Mouse (Mus musculus) midbrain, postnatal 0 days (tissue): ENCODE measurements around the gene Lrp10. TPM values are rescaled to one million over a fixed set of nuclear protein-coding genes. Genes with fewer than 3 reads are reported as not detected.

Source experiments
- ATAC-seq: fragments of 200-750 bp; cut with Nextera tagmentation; 2 replicates; pipeline ENCODE4 v1.8.0; 2017; ENCODE audit warnings: moderate number of reproducible peaks, mild to moderate bottlenecking, moderate TSS enrichment, moderate library complexity; ENCODE audit not compliant: low FRiP score
- DNase-seq: peaks from one replicate; pipeline ENCODE4 v3.0.0-alpha.2; 2015; ENCODE audit warnings: low spot score
- H3K27ac ChIP-seq: fragments of 300-500 bp; sonication (generic); 2 replicates; pipeline ENCODE4 v1.5.1; 2014; ENCODE audit warnings: low read depth, mild to moderate bottlenecking, low read length, mixed read lengths
- H3K27me3 ChIP-seq: fragments of 300-500 bp; sonication (generic); 2 replicates; pipeline ENCODE4 v1.6.1; 2014; ENCODE audit warnings: low read length, control low read depth, mixed read lengths; ENCODE audit not compliant: insufficient read depth
- H3K36me3 ChIP-seq: fragments of 300-500 bp; sonication (generic); 2 replicates; pipeline ENCODE4 v1.6.1; 2014; ENCODE audit warnings: low read length, control low read depth, mixed read lengths; ENCODE audit not compliant: insufficient read depth
- H3K4me1 ChIP-seq: fragments of 300-500 bp; sonication (generic); 2 replicates; pipeline ENCODE4 v1.6.1; 2014; ENCODE audit warnings: mild to moderate bottlenecking, control low read depth, antibody characterized with exemption, low read length, mixed read lengths; ENCODE audit not compliant: insufficient read depth
- H3K4me2 ChIP-seq: fragments of 300-500 bp; sonication (generic); 2 replicates; pipeline ENCODE4 v1.6.1; 2014; ENCODE audit warnings: low read depth, mild to moderate bottlenecking, low read length, mixed read lengths; ENCODE audit not compliant: poor library complexity, severe bottlenecking
- H3K4me3 ChIP-seq: fragments of 300-500 bp; sonication (generic); 2 replicates; pipeline ENCODE4 v1.5.1; 2014; ENCODE audit warnings: low read depth, mild to moderate bottlenecking, low read length, moderate library complexity
- H3K9ac ChIP-seq: fragments of 300-500 bp; sonication (generic); replicated peaks from 2 replicates; pipeline ENCODE4 v1.6.1; 2014; ENCODE audit warnings: mild to moderate bottlenecking, low read length, moderate library complexity, mixed read lengths; ENCODE audit not compliant: poor library complexity, severe bottlenecking
- H3K9me3 ChIP-seq: fragments of 300-500 bp; sonication (generic); 2 replicates; pipeline ENCODE4 v1.6.1; 2016; ENCODE audit warnings: low read length, control low read depth
- CTCF ChIP-seq: IDR thresholded peaks from 2 replicates; pipeline ENCODE4 v1.5.1; 2016; ENCODE audit warnings: antibody characterized with exemption, mild to moderate bottlenecking
- WGBS: fragments of 180-500 bp; shearing (Covaris S2); extraction: QIAGEN DNeasy Blood & Tissue Kit; methylation state at CpG from one replicate; pipeline ENCODE4 v1.1.7; 2014; 5-methylcytosine and 5-hydroxymethylcytosine counted together
- polyA plus RNA-seq: library from polyadenylated mRNA; unstranded; fragments of >200 nt; fragmentation: Nextera tagmentation; extraction: Ambion mirVana; gene quantifications from 2 replicates; pipeline ENCODE4 v1.2.1, GENCODE M21; 2015
- total RNA-seq: library from RNA; depleted of rRNA; stranded (reverse); fragments of >200 nt; gene quantifications from 2 replicates; pipeline ENCODE4 v1.2.3, GENCODE M21; 2014

Gene Lrp10
- total and polyA plus RNA-seq, 2 experiments from 2014 or later: 29.7 to 42.1 TPM

- ATAC-seq (no peak), DNase-seq (no peak)
- WGBS: 49% methylated on average over 7 of the region's 7 CpGs
- no peak overlapping the region for H3K4me2 ChIP-seq
- no peak for TF ChIP-seq CTCF
- no peaks in the 10 kb centered on the region for H3K4me1 ChIP-seq
- H3K27ac ChIP-seq: no peak overlapping the region
- no peaks in the 10 kb centered on the region for H3K9me3 ChIP-seq
- no peak overlapping the region for H3K4me3 ChIP-seq
- no peaks in the 10 kb centered on the region for H3K27me3 ChIP-seq
- H3K9ac ChIP-seq: no peak overlapping the region
- H3K36me3 ChIP-seq: peaks cover 3% of the 10 kb centered on the region; the same call in 1 of the 2 replicates
These were observed 24.3 kb upstream of the Lrp10 start for GRCm38 (mm10) chr14:54439610-54440009.

DNA sequence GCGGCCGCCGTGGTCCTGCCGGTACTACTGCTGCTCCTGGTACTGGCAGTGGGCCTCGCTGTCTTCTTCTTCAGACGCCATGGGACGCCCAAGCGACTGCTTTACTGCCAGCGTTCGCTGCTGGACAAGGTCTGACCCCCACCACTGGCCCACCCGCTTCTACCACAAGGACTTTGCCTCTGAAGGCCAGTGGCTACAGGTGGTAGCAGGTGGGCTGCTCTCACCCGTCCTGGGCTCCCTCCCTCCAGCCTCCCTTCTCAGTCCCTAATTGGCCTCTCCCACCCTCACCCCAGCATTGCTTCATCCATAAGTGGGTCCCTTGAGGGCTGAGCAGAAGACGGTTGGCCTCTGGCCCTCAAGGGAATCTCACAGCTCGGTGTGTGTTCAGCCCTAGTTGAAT, 23.4 kb upstream of the Lrp10 start:
- TF ChIP-seq CTCF: no peak
- Histone ChIP-seq H3K4me2 (no peak overlapping the region), H3K9me3 (no peaks in the 10 kb centered on the region), H3K27me3 (no peaks in the 10 kb centered on the region), H3K4me1 (no peaks in the 10 kb centered on the region), H3K4me3 (no peak overlapping the region), H3K36me3 (peaks cover 3% of the 10 kb centered on the region; the same call in 1 of the 2 replicates), H3K9ac (no peak overlapping the region), H3K27ac (no peak overlapping the region)
- DNase-seq: no peak
- WGBS: 95% methylated on average over 14 of the region's 14 CpGs
- ATAC-seq: no peak

DNA sequence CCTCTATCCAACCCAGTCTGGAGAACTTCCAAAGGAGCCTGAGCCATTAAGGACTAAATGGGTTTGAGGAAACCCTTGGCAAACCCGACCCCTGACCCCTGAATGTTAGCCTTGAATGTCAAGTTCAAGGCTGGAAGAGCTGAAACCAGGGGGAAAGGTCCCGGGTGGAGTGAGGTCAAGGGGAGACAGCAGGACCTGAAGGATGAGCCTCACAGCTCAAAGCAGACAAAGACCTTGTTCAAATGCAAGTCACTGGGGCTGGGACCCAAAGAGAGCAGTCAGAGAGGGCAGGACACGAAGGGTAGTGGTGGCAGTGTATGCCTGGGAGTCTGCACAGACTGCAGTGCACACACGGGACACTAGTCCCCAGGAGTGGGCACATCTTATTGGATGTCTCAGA, 22.6 kb upstream of the Lrp10 start:
- Histone ChIP-seq H3K27ac (no peak overlapping the region), H3K9ac (no peak overlapping the region), H3K36me3 (peaks cover 3% of the 10 kb centered on the region; the same call in 1 of the 2 replicates), H3K27me3 (no peaks in the 10 kb centered on the region), H3K4me2 (no peak overlapping the region), H3K9me3 (no peaks in the 10 kb centered on the region), H3K4me1 (no peaks in the 10 kb centered on the region), H3K4me3 (no peak overlapping the region)
- no peak for TF ChIP-seq CTCF
- DNase-seq (no peak), ATAC-seq (no peak)
- WGBS: 77% methylated on average over 4 of the region's 4 CpGs

GRCm38 (mm10) chr14:54442548-54442947, 21.4 kb upstream of the Lrp10 start:
- peaks cover 3% of the 10 kb centered on the region; the same call in 1 of the 2 replicates for H3K36me3 ChIP-seq
- no peak overlapping the region for H3K27ac ChIP-seq
- ATAC-seq (no peak), DNase-seq (no peak)
- no peak overlapping the region for H3K9ac ChIP-seq
- H3K4me3 ChIP-seq: no peak overlapping the region
- no peak overlapping the region for H3K4me2 ChIP-seq
- no peaks in the 10 kb centered on the region for H3K27me3 ChIP-seq
- no peak for TF ChIP-seq CTCF
- 82% methylated on average over 3 of the region's 3 CpGs for WGBS
- H3K4me1 ChIP-seq: no peaks in the 10 kb centered on the region
- no peaks in the 10 kb centered on the region for H3K9me3 ChIP-seq

DNA sequence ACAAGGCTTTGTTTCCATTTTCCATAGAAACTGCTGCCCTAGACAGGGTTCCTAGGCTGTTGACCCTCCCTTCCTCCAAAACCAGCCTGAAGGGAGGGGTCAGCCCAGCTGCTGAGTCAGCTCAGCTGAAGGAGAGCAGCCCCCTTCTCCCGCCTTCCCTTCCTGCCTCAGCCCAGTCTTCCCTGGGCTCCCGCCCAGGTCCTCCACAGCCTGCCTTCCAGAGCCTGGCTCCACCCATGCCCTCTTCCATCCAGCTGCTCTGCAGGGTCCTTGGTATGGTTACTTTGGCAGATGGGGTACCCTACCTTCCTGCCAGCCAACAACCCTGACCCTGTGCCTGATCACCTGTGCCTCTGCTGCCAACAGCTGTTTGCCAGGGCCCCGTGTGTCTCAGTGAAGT, 20.7 kb upstream of the Lrp10 start:
- Histone ChIP-seq H3K9ac (no peak overlapping the region), H3K27ac (no peak overlapping the region), H3K27me3 (no peaks in the 10 kb centered on the region), H3K4me2 (no peak overlapping the region), H3K4me1 (no peaks in the 10 kb centered on the region), H3K4me3 (no peak overlapping the region), H3K36me3 (peaks cover 3% of the 10 kb centered on the region; the same call in 1 of the 2 replicates), H3K9me3 (no peaks in the 10 kb centered on the region)
- WGBS: 50% methylated on average over 3 of the region's 3 CpGs
- ATAC-seq (no peak), DNase-seq (no peak)
- no peak for TF ChIP-seq CTCF

- no peak for TF ChIP-seq CTCF
- Histone ChIP-seq H3K4me1 (no peaks in the 10 kb centered on the region), H3K27ac (no peak overlapping the region), H3K9me3 (no peaks in the 10 kb centered on the region), H3K27me3 (no peaks in the 10 kb centered on the region), H3K9ac (no peak overlapping the region), H3K4me2 (no peak overlapping the region), H3K4me3 (no peak overlapping the region), H3K36me3 (no peaks in the 10 kb centered on the region)
- 69% methylated on average over 15 of the region's 15 CpGs for WGBS
- DNase-seq: no peak
- ATAC-seq: no peak
These were observed 20.0 kb upstream of the Lrp10 start for GRCm38 (mm10) chr14:54443712-54444618.
